Mouse (Mus musculus): ENCODE results near the gene Ttc7. TPM values are rescaled to one million over a fixed set of nuclear protein-coding genes. Genes with fewer than 3 reads are reported as not detected.

Ttc7 gene
- polyA plus RNA-seq, 1 experiment = not detected

GRCm38 (mm10) chr17:87387068-87387467 lies 104.4 kb downstream of the Ttc7 start:
- 11% methylated on average over 5 of the region's 5 CpGs for WGBS
- TF ChIP-seq CTCF (IDR thresholded peaks at IDR 0.05; ENCODE audit: insufficient read depth, low read depth, low read length) (no peak), POLR2A (IDR thresholded peaks at IDR 0.05; ENCODE audit: insufficient read depth, low read depth, low read length) (no peak)
- Histone ChIP-seq H3K4me1 (ENCODE audit: control insufficient read depth, insufficient read depth, low read length) (peaks cover 35% of the 10 kb centered on the region), H3K4me3 (ENCODE audit: insufficient read depth, low read depth, low read length) (no peak overlapping the region), H3K27ac (ENCODE audit: insufficient read depth, low read depth, low read length) (no peak overlapping the region)

DNA sequence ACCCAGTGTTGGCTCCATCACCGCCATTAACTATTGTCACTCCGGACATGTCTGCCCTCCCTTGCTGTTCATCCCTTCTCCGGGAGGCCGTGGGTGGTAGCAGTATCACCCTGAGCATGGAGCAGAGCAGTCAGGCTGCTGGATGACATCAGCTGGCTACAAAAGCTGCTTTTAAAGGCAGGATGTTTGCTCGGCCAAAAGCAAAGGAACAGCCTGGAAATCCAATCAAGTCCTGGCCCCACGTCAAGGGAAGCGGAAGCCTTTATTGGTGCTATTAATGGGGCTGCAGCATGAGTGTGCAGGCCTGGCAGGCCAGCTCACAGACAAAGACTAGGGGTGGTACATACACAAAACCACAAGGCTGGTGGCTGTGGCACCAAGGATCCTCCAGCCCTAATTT lies 108.6 kb downstream of the Ttc7 start:
- WGBS = 11% methylated on average over 7 of the region's 7 CpGs
- TF ChIP-seq CTCF (IDR thresholded peaks at IDR 0.05; ENCODE audit: insufficient read depth, low read depth, low read length) (no peak), POLR2A (IDR thresholded peaks at IDR 0.05; ENCODE audit: insufficient read depth, low read depth, low read length) (no peak)
- peaks cover 27% of the 10 kb centered on the region for H3K4me1 ChIP-seq (ENCODE audit: control insufficient read depth, insufficient read depth, low read length)
- no peak overlapping the region for H3K4me3 ChIP-seq (ENCODE audit: insufficient read depth, low read depth, low read length)
- peak overlapping the region; percentile 38; the same call in 1 of the 2 replicates for H3K27ac ChIP-seq (ENCODE audit: insufficient read depth, low read depth, low read length)

- TF ChIP-seq CTCF (IDR thresholded peaks at IDR 0.05; ENCODE audit: insufficient read depth, low read depth, low read length) = no peak
- no peak for TF ChIP-seq POLR2A (IDR thresholded peaks at IDR 0.05; ENCODE audit: insufficient read depth, low read depth, low read length)
- WGBS = 59% methylated on average over 11 of the region's 11 CpGs
- H3K4me1 ChIP-seq (ENCODE audit: control insufficient read depth, insufficient read depth, low read length) = peaks cover 22% of the 10 kb centered on the region
- H3K4me3 ChIP-seq (ENCODE audit: insufficient read depth, low read depth, low read length) = no peak overlapping the region
- no peak overlapping the region for H3K27ac ChIP-seq (ENCODE audit: insufficient read depth, low read depth, low read length)
Measured at GRCm38 (mm10) chr17:87397088-87397487, 114.4 kb downstream of the Ttc7 start.

DNA sequence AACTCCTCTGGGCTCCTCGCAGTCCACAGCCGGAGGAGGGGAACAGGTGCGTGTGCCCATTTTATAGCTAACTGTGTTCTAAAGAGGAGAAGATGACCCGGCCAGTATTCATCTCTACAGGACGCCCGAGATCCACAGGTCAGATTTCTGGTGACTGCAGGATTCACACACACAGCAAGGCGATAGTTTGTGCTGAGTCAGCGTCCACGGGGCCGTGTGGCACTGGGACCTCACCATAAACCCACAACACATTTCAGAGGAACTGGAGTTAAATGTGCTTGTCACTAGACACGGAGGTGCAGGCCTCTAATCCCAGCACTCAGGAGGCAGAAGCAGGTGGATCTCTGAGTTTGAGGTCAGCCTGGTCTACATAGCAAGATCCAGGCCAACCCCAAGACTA lies 119.8 kb downstream of the Ttc7 start:
- Histone ChIP-seq H3K4me1 (ENCODE audit: control insufficient read depth, insufficient read depth, low read length) (peaks cover 6% of the 10 kb centered on the region), H3K27ac (ENCODE audit: insufficient read depth, low read depth, low read length) (no peak overlapping the region), H3K4me3 (ENCODE audit: insufficient read depth, low read depth, low read length) (no peak overlapping the region)
- WGBS = 94% methylated on average over 11 of the region's 11 CpGs
- TF ChIP-seq CTCF (IDR thresholded peaks at IDR 0.05; ENCODE audit: insufficient read depth, low read depth, low read length) (no peak), POLR2A (IDR thresholded peaks at IDR 0.05; ENCODE audit: insufficient read depth, low read depth, low read length) (no peak)

GRCm38 (mm10) chr17:87403462-87403861 lies 120.8 kb downstream of the Ttc7 start:
- H3K4me1 ChIP-seq (ENCODE audit: control insufficient read depth, insufficient read depth, low read length) = 0 out of 2 replicates have a peak, but pooled peaks cover 3% of the 10 kb centered on the region
- TF ChIP-seq POLR2A (IDR thresholded peaks at IDR 0.05; ENCODE audit: insufficient read depth, low read depth, low read length) (no peak), CTCF (IDR thresholded peaks at IDR 0.05; ENCODE audit: insufficient read depth, low read depth, low read length) (no peak)
- WGBS = 81% methylated on average over 4 of the region's 4 CpGs
- no peak overlapping the region for H3K27ac ChIP-seq (ENCODE audit: insufficient read depth, low read depth, low read length)
- no peak overlapping the region for H3K4me3 ChIP-seq (ENCODE audit: insufficient read depth, low read depth, low read length)

DNA sequence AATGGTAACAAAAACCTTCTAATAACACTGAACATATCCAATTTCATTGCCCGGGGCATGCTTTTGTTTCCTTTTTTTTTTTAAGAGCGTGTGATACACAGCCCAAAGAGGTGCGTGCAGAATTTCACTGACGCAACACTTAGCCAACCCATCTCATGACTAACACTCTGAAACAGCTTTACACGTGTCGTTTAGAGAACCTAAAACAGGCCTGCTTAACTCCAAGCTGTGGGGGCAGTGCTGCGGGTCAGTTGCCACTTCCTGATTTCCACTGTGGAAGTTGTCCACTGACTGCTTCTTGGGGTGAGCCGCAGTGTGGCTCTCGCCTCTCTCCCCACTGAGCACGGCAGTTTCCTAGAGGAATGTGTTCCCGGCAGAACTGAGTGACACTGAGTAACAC lies 122.9 kb downstream of the Ttc7 start:
- 0 out of 2 replicates have a peak, but pooled peaks cover 3% of the 10 kb centered on the region for H3K4me1 ChIP-seq (ENCODE audit: control insufficient read depth, insufficient read depth, low read length)
- 51% methylated on average over 11 of the region's 11 CpGs for WGBS

DNA sequence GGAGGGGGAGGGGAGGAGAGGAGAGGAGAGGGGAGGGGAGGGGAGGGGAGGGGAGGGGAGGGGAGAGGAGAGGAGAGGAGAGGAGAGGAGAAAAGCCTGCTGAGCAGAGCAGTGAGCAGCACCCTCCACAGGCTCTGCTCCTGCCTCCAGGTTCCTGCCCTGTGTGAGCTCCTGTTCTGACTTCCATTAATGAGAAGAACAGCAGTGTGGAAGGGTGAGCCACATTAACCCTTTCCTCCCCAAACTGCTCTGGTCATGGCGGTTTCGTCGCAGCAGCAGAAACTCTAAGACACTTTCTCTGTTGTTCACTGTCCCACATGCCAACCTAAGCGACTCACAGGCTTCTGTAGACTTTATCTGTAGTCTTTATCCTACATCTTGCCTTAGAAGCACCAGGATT lies 124.0 kb downstream of the Ttc7 start:
- TF ChIP-seq CTCF (IDR thresholded peaks at IDR 0.05; ENCODE audit: insufficient read depth, low read depth, low read length) (no peak), POLR2A (IDR thresholded peaks at IDR 0.05; ENCODE audit: insufficient read depth, low read depth, low read length) (no peak)
- Histone ChIP-seq H3K4me3 (ENCODE audit: insufficient read depth, low read depth, low read length) (no peak overlapping the region), H3K27ac (ENCODE audit: insufficient read depth, low read depth, low read length) (no peak overlapping the region), H3K4me1 (ENCODE audit: control insufficient read depth, insufficient read depth, low read length) (0 out of 2 replicates have a peak, but pooled peaks cover 3% of the 10 kb centered on the region)
- 82% methylated on average over 4 of the region's 4 CpGs for WGBS

More for the DNA sequence above, 122.9 kb downstream of the Ttc7 start:
- TF ChIP-seq POLR2A (IDR thresholded peaks at IDR 0.05; ENCODE audit: insufficient read depth, low read depth, low read length) (no peak), CTCF (IDR thresholded peaks at IDR 0.05; ENCODE audit: insufficient read depth, low read depth, low read length) (no peak)
- no peak overlapping the region for H3K4me3 ChIP-seq (ENCODE audit: insufficient read depth, low read depth, low read length)
- no peak overlapping the region for H3K27ac ChIP-seq (ENCODE audit: insufficient read depth, low read depth, low read length)

GRCm38 (mm10) chr17:87418082-87418481 lies 135.4 kb downstream of the Ttc7 start:
- WGBS = 83% methylated on average over 7 of the region's 7 CpGs
- TF ChIP-seq CTCF (IDR thresholded peaks at IDR 0.05; ENCODE audit: insufficient read depth, low read depth, low read length) (no peak), POLR2A (IDR thresholded peaks at IDR 0.05; ENCODE audit: insufficient read depth, low read depth, low read length) (no peak)
- Histone ChIP-seq H3K27ac (ENCODE audit: insufficient read depth, low read depth, low read length) (no peak overlapping the region), H3K4me3 (ENCODE audit: insufficient read depth, low read depth, low read length) (no peak overlapping the region), H3K4me1 (ENCODE audit: control insufficient read depth, insufficient read depth, low read length) (no peaks in the 10 kb centered on the region)

DNA sequence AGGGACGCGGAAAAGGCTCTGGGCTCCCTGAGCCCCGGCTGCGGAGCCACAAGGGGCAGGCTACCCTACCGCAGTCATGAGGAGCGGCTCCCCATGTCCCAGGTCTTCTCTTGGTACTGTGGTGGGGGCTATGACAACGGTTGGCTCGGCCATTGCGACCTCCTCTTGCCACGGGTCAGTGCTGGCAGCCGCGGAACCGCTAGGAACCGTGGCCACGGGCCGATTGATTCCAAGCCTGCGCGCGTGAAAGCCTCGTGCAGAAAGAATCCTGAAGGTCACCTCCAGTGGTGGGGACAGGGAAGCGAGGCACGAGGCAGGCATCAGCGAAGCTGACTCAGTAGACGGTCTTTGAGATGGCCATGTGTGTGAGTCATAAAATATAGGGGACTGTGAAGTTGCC lies 144.8 kb downstream of the Ttc7 start, which contains the start of gene Stpg4:
Gene Stpg4, minus strand, starts transcription at position 231 of the 400 bp plus-strand sequence.
- Histone ChIP-seq H3K4me1 (ENCODE audit: control insufficient read depth, insufficient read depth, low read length) (0 out of 2 replicates have a peak, but pooled peaks cover 3% of the 10 kb centered on the region), H3K27ac (ENCODE audit: insufficient read depth, low read depth, low read length) (no peak within 1 kb of the TSS), H3K4me3 (ENCODE audit: insufficient read depth, low read depth, low read length) (no peak within 1 kb of the TSS)
- WGBS = 64% methylated on average over 24 of the region's 24 CpGs
- no peak for TF ChIP-seq POLR2A (IDR thresholded peaks at IDR 0.05; ENCODE audit: insufficient read depth, low read depth, low read length)
- no peak for TF ChIP-seq CTCF (IDR thresholded peaks at IDR 0.05; ENCODE audit: insufficient read depth, low read depth, low read length)

DNA sequence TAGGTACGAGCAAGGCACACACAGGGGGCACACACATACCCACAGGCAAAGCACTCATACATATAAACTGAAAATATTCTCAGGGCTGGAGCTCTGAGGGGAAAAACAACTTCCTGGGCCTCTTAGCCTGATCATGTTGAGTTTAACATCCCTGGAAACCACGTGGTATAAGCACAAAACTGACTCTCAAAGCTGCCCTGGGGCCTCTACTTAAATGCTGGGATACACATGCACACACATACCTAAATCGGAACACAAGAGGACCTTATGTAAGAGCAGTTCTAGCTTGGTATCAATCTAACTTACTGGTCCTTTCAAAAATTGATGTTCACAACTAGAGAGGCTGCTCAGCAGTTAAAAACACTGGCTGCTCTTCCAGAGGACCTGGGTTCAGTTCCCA lies 146.7 kb downstream of the Ttc7 start:
- H3K4me3 ChIP-seq (ENCODE audit: insufficient read depth, low read depth, low read length) = no peak overlapping the region
- WGBS = 73% methylated on average over 3 of the region's 3 CpGs
- no peak for TF ChIP-seq POLR2A (IDR thresholded peaks at IDR 0.05; ENCODE audit: insufficient read depth, low read depth, low read length)
- TF ChIP-seq CTCF (IDR thresholded peaks at IDR 0.05; ENCODE audit: insufficient read depth, low read depth, low read length) = no peak
- no peak overlapping the region for H3K27ac ChIP-seq (ENCODE audit: insufficient read depth, low read depth, low read length)
- 0 out of 2 replicates have a peak, but pooled peaks cover 3% of the 10 kb centered on the region for H3K4me1 ChIP-seq (ENCODE audit: control insufficient read depth, insufficient read depth, low read length)

Other genes with a start within 250 kb of the Ttc7 start
- not detected in 2 replicates for gene Socs5, start 175.2 kb upstream of the Ttc7 start, polyA plus RNA-seq (2012; ENCODE audit: insufficient read depth, insufficient read length, low replicate concordance, missing spikeins)
- not detected in 2 replicates for gene Mcfd2, start 17.0 kb upstream of the Ttc7 start, polyA plus RNA-seq (2012; ENCODE audit: insufficient read depth, insufficient read length, low replicate concordance, missing spikeins)
- not detected in 2 replicates for gene Stpg4, start 144.9 kb downstream of the Ttc7 start, polyA plus RNA-seq (2012; ENCODE audit: insufficient read depth, insufficient read length, low replicate concordance, missing spikeins)
- gene Calm2, start 164.0 kb downstream of the Ttc7 start, polyA plus RNA-seq (2012; ENCODE audit: insufficient read depth, insufficient read length, low replicate concordance, missing spikeins) = 549 and 1,470 TPM in 2 replicates

Measured in olfactory bulb, adult 2 months (tissue).